Mouse (Mus musculus) heart, postnatal 0 days (tissue): ENCODE measurements at regions not wholly inside any gene's neighbourhood (a gene's known extent, or its start where the extent isn't known, plus 50 kb on each side); places are given as distances from the start of the nearest gene placed in this dataset.

Source experiments
- CTCF ChIP-seq: IDR thresholded peaks from 2 replicates; pipeline ENCODE4 v1.5.1; 2016; ENCODE audit warnings: antibody characterized with exemption, control low read depth, low read depth
- EP300 ChIP-seq: IDR thresholded peaks from 2 replicates; pipeline ENCODE4 v1.6.1; 2016; ENCODE audit warnings: antibody characterized with exemption, low read depth

DNA sequence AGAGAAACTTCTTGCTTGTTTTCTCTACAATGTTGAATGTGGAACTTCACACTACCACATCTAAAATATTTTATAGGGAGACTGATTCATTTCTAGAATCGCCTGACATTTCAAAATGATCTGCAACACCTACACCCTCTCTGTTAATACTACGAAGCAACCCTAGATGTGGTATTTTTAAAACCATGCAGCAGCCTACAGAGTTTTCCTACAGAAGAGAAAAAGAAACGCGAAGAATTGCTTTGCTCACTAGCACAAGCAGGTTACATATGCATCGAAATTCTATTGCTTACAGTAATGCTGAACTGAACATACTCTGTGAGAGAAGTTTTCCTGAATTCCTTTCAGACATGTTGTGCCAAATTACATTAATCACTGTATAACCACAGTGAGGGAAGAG is 488.7 kb downstream of the Fat4 start:
- TF ChIP-seq CTCF (no peak), EP300 (no peak)
